Mouse (Mus musculus): ENCODE data around the gene Gpr179.
A peak's percentile ranks its signal among the peaks of the same experiment; 100 is the strongest.

Gene Gpr179

GRCm38 (mm10) chr11:97355247-97355646 is 3.4 kb upstream of the Gpr179 start:
- no peak for DNase-seq (ENCODE audit: low spot score in 2 of 2)

- no peak for DNase-seq (ENCODE audit: low spot score in 2 of 2)
These were observed 2.8 kb upstream of the Gpr179 start for GRCm38 (mm10) chr11:97354646-97355045.

- no peak for DNase-seq (ENCODE audit: low spot score in 2 of 2)
These were observed 1.2 kb upstream of the Gpr179 start for GRCm38 (mm10) chr11:97352935-97353597.

- peak; percentile 48 to 81 for DNase-seq (ENCODE audit: low spot score in 2 of 2)
These were observed 1.8 kb downstream of the Gpr179 start for GRCm38 (mm10) chr11:97350035-97350434.

GRCm38 (mm10) chr11:97347291-97347690 is 4.6 kb downstream of the Gpr179 start:
- DNase-seq (ENCODE audit: low spot score in 2 of 2), result no peak

GRCm38 (mm10) chr11:97346383-97346782 is 5.5 kb downstream of the Gpr179 start:
- DNase-seq (ENCODE audit: low spot score in 2 of 2), result peak in 1 of 2 experiments; percentile 59

- no peak for DNase-seq (ENCODE audit: low spot score in 2 of 2)
These were observed 6.4 kb downstream of the Gpr179 start for GRCm38 (mm10) chr11:97345446-97345845.

GRCm38 (mm10) chr11:97343619-97344018 is 8.3 kb downstream of the Gpr179 start:
- DNase-seq (ENCODE audit: low spot score in 2 of 2), result no peak

GRCm38 (mm10) chr11:97343175-97343574 is 8.7 kb downstream of the Gpr179 start:
- no peak for DNase-seq (ENCODE audit: low spot score in 2 of 2)

GRCm38 (mm10) chr11:97338977-97339315 is 12.9 kb downstream of the Gpr179 start:
- peak in 1 of 2 experiments; percentile 73 for DNase-seq (ENCODE audit: low spot score in 2 of 2)

- DNase-seq (ENCODE audit: low spot score in 2 of 2), result no peak
These were observed 13.4 kb downstream of the Gpr179 start for GRCm38 (mm10) chr11:97338302-97338976.

- no peak for DNase-seq (ENCODE audit: low spot score in 2 of 2)
These were observed 14.5 kb downstream of the Gpr179 start for GRCm38 (mm10) chr11:97337363-97337762.

- no peak for DNase-seq (ENCODE audit: low spot score in 2 of 2)
These were observed 15.0 kb downstream of the Gpr179 start for GRCm38 (mm10) chr11:97336751-97337345.

- DNase-seq (ENCODE audit: low spot score in 2 of 2), result no peak
These were observed 15.6 kb downstream of the Gpr179 start for GRCm38 (mm10) chr11:97336238-97336637.

GRCm38 (mm10) chr11:97334400-97334799 is 17.5 kb downstream of the Gpr179 start:
- DNase-seq (ENCODE audit: low spot score in 2 of 2), result no peak

GRCm38 (mm10) chr11:97333896-97334295 is 18.0 kb downstream of the Gpr179 start:
- no peak for DNase-seq (ENCODE audit: low spot score in 2 of 2)

GRCm38 (mm10) chr11:97333044-97333443 is 18.8 kb downstream of the Gpr179 start:
- DNase-seq (ENCODE audit: low spot score in 2 of 2), result no peak

- no peak for DNase-seq (ENCODE audit: low spot score in 2 of 2)
These were observed 20.4 kb downstream of the Gpr179 start for GRCm38 (mm10) chr11:97331231-97332190.

- no peak for DNase-seq (ENCODE audit: low spot score in 2 of 2)
These were observed 21.6 kb downstream of the Gpr179 start for GRCm38 (mm10) chr11:97330315-97330714.

GRCm38 (mm10) chr11:97328148-97328547 is 23.7 kb downstream of the Gpr179 start:
- DNase-seq (ENCODE audit: low spot score in 2 of 2), result peak in 1 of 2 experiments; percentile 69

GRCm38 (mm10) chr11:97325224-97325623 is 26.7 kb downstream of the Gpr179 start:
- no peak for DNase-seq (ENCODE audit: low spot score in 2 of 2)

Data from cerebellum, postnatal 4 days (tissue).